Mouse (Mus musculus) midbrain, embryonic 12.5 days (tissue): ENCODE measurements around the gene Camkmt. TPM values are rescaled to one million over a fixed set of nuclear protein-coding genes. Genes with fewer than 3 reads are reported as not detected.

Experiments used
- ATAC-seq: fragments of 200-750 bp; cut with Nextera tagmentation; 2 replicates; pipeline ENCODE4 v1.8.0; 2017; ENCODE audit warnings: low read depth, moderate TSS enrichment, moderate library complexity; ENCODE audit not compliant: low FRiP score
- H3K27ac ChIP-seq: fragments of 300-500 bp; sonication (generic); replicated peaks from 2 replicates; pipeline ENCODE4 v1.5.1; 2016; ENCODE audit warnings: mild to moderate bottlenecking
- H3K27me3 ChIP-seq: fragments of 300-500 bp; sonication (generic); 2 replicates; pipeline ENCODE4 v1.6.1; 2016; ENCODE audit warnings: mild to moderate bottlenecking
- H3K36me3 ChIP-seq: fragments of 300-500 bp; sonication (generic); 2 replicates; pipeline ENCODE4 v1.6.1; 2016
- H3K4me1 ChIP-seq: fragments of 300-500 bp; sonication (generic); 2 replicates; pipeline ENCODE4 v1.6.1; 2016
- H3K4me2 ChIP-seq: fragments of 300-500 bp; sonication (generic); replicated peaks from 2 replicates; pipeline ENCODE4 v1.6.1; 2016; ENCODE audit warnings: mild to moderate bottlenecking, moderate library complexity
- H3K4me3 ChIP-seq: fragments of 300-500 bp; sonication (generic); 2 replicates; pipeline ENCODE4 v1.5.1; 2016; ENCODE audit warnings: mild to moderate bottlenecking
- H3K9ac ChIP-seq: fragments of 300-500 bp; sonication (generic); replicated peaks from 2 replicates; pipeline ENCODE4 v1.6.1; 2016; ENCODE audit warnings: mild to moderate bottlenecking, moderate library complexity
- H3K9me3 ChIP-seq: fragments of 300-500 bp; sonication (generic); 2 replicates; pipeline ENCODE4 v1.6.1; 2016; ENCODE audit warnings: mild to moderate bottlenecking
- WGBS: fragments of 180-500 bp; shearing (Covaris S2); methylation state at CpG from one replicate; pipeline ENCODE4 v1.1.7; 2016; 5-methylcytosine and 5-hydroxymethylcytosine counted together
- polyA plus RNA-seq: library from polyadenylated mRNA; unstranded; fragments of >200 nt; fragmentation: Nextera tagmentation; extraction: Ambion mirVana; gene quantifications from 2 replicates; pipeline ENCODE4 v1.2.1, GENCODE M21; 2016

Camkmt gene
- polyA plus RNA-seq, 1 experiment from 2014 or later, result 15.3 TPM

GRCm38 (mm10) chr17:85473881-85474280, 383.5 kb downstream of the Camkmt start:
- Histone ChIP-seq H3K4me2 (no peak overlapping the region), H3K9me3 (peaks cover 5% of the 10 kb centered on the region; the same call in 1 of the 2 replicates), H3K27ac (no peak overlapping the region), H3K4me1 (peaks cover 18% of the 10 kb centered on the region), H3K27me3 (peaks cover 89% of the 10 kb centered on the region), H3K9ac (no peak overlapping the region), H3K36me3 (no peaks in the 10 kb centered on the region), H3K4me3 (no peak overlapping the region)
- WGBS, result 3% methylated on average over 8 of the region's 8 CpGs
- ATAC-seq, result no peak

- Histone ChIP-seq H3K36me3 (no peaks in the 10 kb centered on the region), H3K27ac (no peak overlapping the region), H3K9ac (no peak overlapping the region), H3K27me3 (peaks cover 88% of the 10 kb centered on the region), H3K4me1 (peaks cover 14% of the 10 kb centered on the region), H3K4me3 (no peak overlapping the region), H3K4me2 (no peak overlapping the region), H3K9me3 (no peaks in the 10 kb centered on the region)
- 94% methylated on average over 8 of the region's 8 CpGs for WGBS
- no peak for ATAC-seq
Measured at GRCm38 (mm10) chr17:85481241-85481640, 390.9 kb downstream of the Camkmt start.

DNA sequence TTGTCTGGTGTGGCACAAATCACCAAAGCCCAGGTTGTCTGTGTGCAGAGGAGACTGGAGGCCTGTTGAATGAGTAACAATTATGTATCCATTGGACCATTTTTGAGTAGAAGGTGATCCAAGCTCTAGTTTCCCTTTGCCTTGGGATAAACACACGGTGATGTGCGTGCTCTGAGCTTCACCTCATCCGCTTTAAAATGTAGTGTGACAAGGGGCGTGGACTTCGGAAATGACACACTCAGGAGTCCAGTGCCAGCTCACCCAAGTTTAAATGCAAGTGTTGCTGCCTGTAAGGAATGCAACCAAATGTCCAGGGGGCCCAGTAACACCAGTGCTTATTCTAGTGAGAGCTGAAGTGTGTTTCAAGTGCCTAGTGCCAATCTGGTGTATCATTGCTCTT, 392.7 kb downstream of the Camkmt start:
- Histone ChIP-seq H3K9me3 (no peaks in the 10 kb centered on the region), H3K4me3 (no peak overlapping the region), H3K4me2 (no peak overlapping the region), H3K4me1 (peaks cover 21% of the 10 kb centered on the region), H3K27ac (no peak overlapping the region), H3K9ac (no peak overlapping the region), H3K36me3 (no peaks in the 10 kb centered on the region), H3K27me3 (peaks cover 85% of the 10 kb centered on the region)
- 91% methylated on average over 5 of the region's 5 CpGs for WGBS
- ATAC-seq, result no peak

GRCm38 (mm10) chr17:85484015-85484414, 393.7 kb downstream of the Camkmt start:
- H3K9me3 ChIP-seq, result no peaks in the 10 kb centered on the region
- 62% methylated on average over 8 of the region's 8 CpGs for WGBS

GRCm38 (mm10) chr17:85484526-85484925, 394.2 kb downstream of the Camkmt start:
- peaks cover 85% of the 10 kb centered on the region for H3K27me3 ChIP-seq
- 0 out of 2 replicates have a peak overlapping the region, but pooled peaks have one; percentile 56 for H3K27ac ChIP-seq
- WGBS, result 36% methylated on average over 5 of the region's 5 CpGs
- H3K4me2 ChIP-seq, result no peak overlapping the region
- H3K4me3 ChIP-seq, result no peak overlapping the region
- no peaks in the 10 kb centered on the region for H3K36me3 ChIP-seq
- no peak for ATAC-seq
- no peaks in the 10 kb centered on the region for H3K9me3 ChIP-seq
- H3K9ac ChIP-seq, result no peak overlapping the region
- peaks cover 33% of the 10 kb centered on the region for H3K4me1 ChIP-seq

More at GRCm38 (mm10) chr17:85484015-85484414, 393.7 kb downstream of the Camkmt start:
- no peak for ATAC-seq
- Histone ChIP-seq H3K27ac (no peak overlapping the region), H3K4me1 (peaks cover 29% of the 10 kb centered on the region), H3K36me3 (no peaks in the 10 kb centered on the region), H3K4me3 (no peak overlapping the region), H3K9ac (no peak overlapping the region), H3K4me2 (no peak overlapping the region), H3K27me3 (peaks cover 85% of the 10 kb centered on the region)

- H3K9ac ChIP-seq, result no peak overlapping the region
- peak overlapping the region; percentile 53 for H3K4me2 ChIP-seq
- H3K36me3 ChIP-seq, result no peaks in the 10 kb centered on the region
- H3K4me1 ChIP-seq, result peaks cover 35% of the 10 kb centered on the region
- H3K27ac ChIP-seq, result peak overlapping the region; percentile 56
- WGBS, result under 1% methylated on average over 30 of the region's 30 CpGs
- no peaks in the 10 kb centered on the region for H3K9me3 ChIP-seq
- no peak for ATAC-seq
- H3K27me3 ChIP-seq, result peaks cover 85% of the 10 kb centered on the region
- peak overlapping the region; percentile 21 for H3K4me3 ChIP-seq
Measured at GRCm38 (mm10) chr17:85485065-85485945, 395.0 kb downstream of the Camkmt start.

- H3K27ac ChIP-seq, result peak overlapping the region; percentile 56
- H3K27me3 ChIP-seq, result peaks cover 84% of the 10 kb centered on the region
- H3K4me3 ChIP-seq, result peak overlapping the region; percentile 28
- ATAC-seq, result 0 out of 2 replicates have a peak, but pooled peaks have one; percentile 27
- peak overlapping the region; percentile 53 for H3K4me2 ChIP-seq
- H3K4me1 ChIP-seq, result peaks cover 35% of the 10 kb centered on the region
- H3K36me3 ChIP-seq, result no peaks in the 10 kb centered on the region
- H3K9me3 ChIP-seq, result no peaks in the 10 kb centered on the region
- 1% methylated on average over 14 of the region's 14 CpGs for WGBS
- H3K9ac ChIP-seq, result no peak overlapping the region
Measured at GRCm38 (mm10) chr17:85485946-85486533, 395.7 kb downstream of the Camkmt start.

DNA sequence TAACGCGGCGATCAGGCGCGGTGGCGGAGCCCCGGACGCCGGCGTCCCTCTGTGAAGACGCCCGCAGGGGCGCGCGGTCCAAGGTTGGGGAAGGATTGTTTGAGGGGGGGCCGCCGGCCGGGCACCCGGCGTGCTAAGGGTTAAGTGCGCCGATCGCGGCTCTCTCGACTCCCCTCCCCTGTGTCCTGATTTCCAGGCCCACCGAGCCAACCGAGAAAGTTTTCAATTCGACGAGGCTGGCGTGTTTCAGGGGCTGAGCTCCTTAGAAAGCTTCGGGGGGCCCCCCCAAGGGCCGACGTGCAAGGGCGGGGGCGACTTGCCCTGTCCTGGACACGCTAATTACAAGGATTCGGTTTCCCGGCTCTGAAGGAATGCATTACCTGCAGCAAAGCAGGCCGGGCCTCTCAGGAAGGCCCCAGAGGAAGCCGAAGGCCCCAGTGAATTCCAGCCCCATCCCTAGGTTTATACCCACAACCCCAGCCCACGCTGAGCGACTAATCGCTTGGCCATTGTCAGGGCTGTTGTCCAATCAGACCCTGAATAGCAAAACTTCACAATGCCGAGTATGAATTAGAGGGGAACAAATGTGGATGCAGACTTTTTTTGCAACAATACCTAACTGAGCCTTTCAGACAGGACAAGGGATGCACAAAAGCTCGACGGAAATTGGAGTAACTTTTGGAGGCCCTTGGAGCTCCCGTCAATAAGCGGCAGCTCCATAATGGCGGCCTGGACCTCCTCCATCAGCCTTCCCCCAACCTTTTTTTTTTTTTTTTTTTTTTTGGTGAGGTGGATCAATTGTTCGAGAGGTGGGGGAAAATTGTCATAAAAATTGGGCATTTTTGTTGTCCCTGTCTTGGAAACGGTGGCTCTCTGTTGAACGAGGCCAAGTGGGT, 396.5 kb downstream of the Camkmt start:
- peak overlapping the region; percentile 53 for H3K4me2 ChIP-seq
- H3K27ac ChIP-seq, result peak overlapping the region; percentile 56; the same call in 1 of the 2 replicates
- WGBS, result under 1% methylated on average over 52 of the region's 52 CpGs
- ATAC-seq, result peak; percentile 87
- peaks cover 84% of the 10 kb centered on the region for H3K27me3 ChIP-seq
- no peaks in the 10 kb centered on the region for H3K36me3 ChIP-seq
- H3K9ac ChIP-seq, result no peak overlapping the region; the same call in 1 of the 2 replicates
- no peaks in the 10 kb centered on the region for H3K9me3 ChIP-seq
- H3K4me1 ChIP-seq, result peaks cover 35% of the 10 kb centered on the region
- H3K4me3 ChIP-seq, result peak overlapping the region; percentile 28

GRCm38 (mm10) chr17:85487531-85487930, 397.2 kb downstream of the Camkmt start:
- no peak overlapping the region for H3K4me2 ChIP-seq
- peaks cover 81% of the 10 kb centered on the region for H3K27me3 ChIP-seq
- ATAC-seq, result no peak
- peaks cover 35% of the 10 kb centered on the region for H3K4me1 ChIP-seq
- no peak overlapping the region for H3K4me3 ChIP-seq
- no peaks in the 10 kb centered on the region for H3K36me3 ChIP-seq
- WGBS, result 16% methylated on average over 3 of the region's 3 CpGs
- H3K9me3 ChIP-seq, result no peaks in the 10 kb centered on the region
- H3K27ac ChIP-seq, result no peak overlapping the region
- H3K9ac ChIP-seq, result no peak overlapping the region

- 4% methylated on average over 14 of the region's 14 CpGs for WGBS
- no peak for ATAC-seq
- Histone ChIP-seq H3K9ac (no peak overlapping the region), H3K4me3 (no peak overlapping the region), H3K27ac (no peak overlapping the region), H3K4me1 (peaks cover 35% of the 10 kb centered on the region), H3K27me3 (peaks cover 81% of the 10 kb centered on the region), H3K9me3 (no peaks in the 10 kb centered on the region), H3K4me2 (no peak overlapping the region), H3K36me3 (no peaks in the 10 kb centered on the region)
Measured at GRCm38 (mm10) chr17:85488601-85489487, 398.5 kb downstream of the Camkmt start.

GRCm38 (mm10) chr17:85489488-85489980, 399.2 kb downstream of the Camkmt start:
- Histone ChIP-seq H3K9me3 (no peaks in the 10 kb centered on the region), H3K4me1 (peaks cover 35% of the 10 kb centered on the region), H3K36me3 (no peaks in the 10 kb centered on the region), H3K9ac (no peak overlapping the region), H3K27me3 (peaks cover 79% of the 10 kb centered on the region), H3K4me3 (no peak overlapping the region), H3K27ac (no peak overlapping the region), H3K4me2 (no peak overlapping the region)
- 7% methylated on average over 10 of the region's 10 CpGs for WGBS
- no peak for ATAC-seq
